9 mouse cellular contexts compared by ENCODE assay signal in the genomic region with DNA sequence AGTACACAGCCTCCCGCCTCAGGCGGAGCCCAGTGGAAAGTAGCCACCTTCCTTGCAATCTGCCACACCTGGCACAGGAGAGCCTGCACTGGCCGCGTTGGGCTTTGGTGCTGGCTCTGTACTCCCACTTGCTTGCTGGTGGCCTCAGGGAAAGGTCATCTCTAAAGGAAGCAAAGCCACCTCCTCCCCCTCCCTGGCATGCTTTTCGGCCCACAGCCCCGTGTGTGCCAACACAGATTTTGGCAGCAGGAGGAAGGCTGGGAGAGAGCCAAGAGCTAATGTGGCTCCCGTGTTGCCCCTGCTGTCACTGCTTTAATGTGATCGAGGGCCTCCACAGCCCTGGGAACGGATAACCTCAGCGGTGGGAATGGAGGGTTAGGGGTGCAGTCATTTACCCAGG.
DNase-seq lines count a peak whose midpoint lies in the region; ATAC-seq lines count a peak whose summit lies in the region.
"Had no signal": no experiment of that assay in that cellular context is flagged by ENCODE, and none has a peak within 500 bp of the region (broad histone marks: within the 10 kb centered on the region; RNA-seq: fewer than 3 reads in every experiment).

No protein-coding gene starts in this region.

- DNase-seq in neural tube, embryonic 11.5 days (ENCODE audit: low spot score), result no peak
- DNase-seq in neural tube, embryonic 10.5 days (ENCODE audit: extremely low spot score, low spot score), result no peak
- DNase-seq in cerebellum, postnatal 25 days, result peak; percentile 75 to 83
- peak; percentile 70 to 77 for DNase-seq in heart, adult 9 months (ENCODE audit: low spot score in 2 of 2)
- DNase-seq in kidney, postnatal 36 days, result peak; percentile 71 to 76
- no peak for DNase-seq in urinary bladder, postnatal 10 days (ENCODE audit: low spot score)

- no peaks in the 10 kb centered on the region for H3K9me3 ChIP-seq in neural tube, embryonic 11.5 days (ENCODE audit: control insufficient read depth, low read length)
- H3K9me3 ChIP-seq in neural tube, embryonic 12.5 days, result no peaks in the 10 kb centered on the region
- H3K9me3 ChIP-seq in intestine, embryonic 15.5 days, result no peaks in the 10 kb centered on the region
- H3K9me3 ChIP-seq: megakaryocyte, embryonic 14.5 days had no signal

- peaks cover 7% of the 10 kb centered on the region; the same call in 1 of the 2 replicates for H3K4me1 ChIP-seq in neural tube, embryonic 11.5 days (ENCODE audit: control insufficient read depth, insufficient read depth, low read length)
- H3K4me1 ChIP-seq in neural tube, embryonic 12.5 days, result peaks cover 36% of the 10 kb centered on the region
- H3K4me1 ChIP-seq in intestine, embryonic 15.5 days (replicated peaks), result peaks cover 3% of the 10 kb centered on the region; the same call in 1 of the 2 replicates

- H3K36me3 ChIP-seq in neural tube, embryonic 11.5 days (ENCODE audit: control insufficient read depth, insufficient read depth, low read length), result no peaks in the 10 kb centered on the region
- no peaks in the 10 kb centered on the region for H3K36me3 ChIP-seq in neural tube, embryonic 12.5 days
- H3K36me3 ChIP-seq in intestine, embryonic 15.5 days, result no peaks in the 10 kb centered on the region

- H3K9ac ChIP-seq in neural tube, embryonic 11.5 days (ENCODE audit: low read length), result no peak overlapping the region
- H3K9ac ChIP-seq in neural tube, embryonic 12.5 days, result no peak overlapping the region
- H3K9ac ChIP-seq in intestine, embryonic 15.5 days, result no peak overlapping the region

- ATAC-seq in neural tube, embryonic 11.5 days (ENCODE audit: insufficient read depth, low FRiP score, low TSS enrichment), result no peak
- peak; percentile 26; the same call in 1 of the 2 replicates for ATAC-seq in neural tube, embryonic 12.5 days (ENCODE audit: low FRiP score, low read depth)
- ATAC-seq in intestine, embryonic 15.5 days, result no peak

- peak overlapping the region; percentile 42; the same call in 1 of the 2 replicates for H3K27ac ChIP-seq in neural tube, embryonic 11.5 days (ENCODE audit: low read depth, low read length)
- H3K27ac ChIP-seq in neural tube, embryonic 12.5 days, result peak overlapping the region; percentile 74
- no peak overlapping the region for H3K27ac ChIP-seq in intestine, embryonic 15.5 days

- WGBS in neural tube, embryonic 11.5 days, result 56% methylated on average over 10 of the region's 10 CpGs
- WGBS in neural tube, embryonic 12.5 days, result 39% methylated on average over 10 of the region's 10 CpGs
- 69% methylated on average over 10 of the region's 10 CpGs for WGBS in intestine, embryonic 15.5 days

- no peak overlapping the region for H3K4me2 ChIP-seq in neural tube, embryonic 11.5 days (ENCODE audit: low read depth)
- H3K4me2 ChIP-seq in neural tube, embryonic 12.5 days (replicated peaks), result peak overlapping the region; percentile 60
- no peak overlapping the region for H3K4me2 ChIP-seq in intestine, embryonic 15.5 days (replicated peaks)

- no peak overlapping the region for H3K4me3 ChIP-seq in neural tube, embryonic 11.5 days (ENCODE audit: low read depth, low read length)
- no peak overlapping the region for H3K4me3 ChIP-seq in neural tube, embryonic 12.5 days
- H3K4me3 ChIP-seq in intestine, embryonic 15.5 days (replicated peaks), result no peak overlapping the region
- H3K4me3 ChIP-seq: megakaryocyte, embryonic 14.5 days had no signal

- H3K27me3 ChIP-seq in neural tube, embryonic 11.5 days (ENCODE audit: control insufficient read depth, insufficient read depth, low read length), result no peaks in the 10 kb centered on the region
- no peaks in the 10 kb centered on the region for H3K27me3 ChIP-seq in neural tube, embryonic 12.5 days (replicated peaks)
- no peaks in the 10 kb centered on the region for H3K27me3 ChIP-seq in intestine, embryonic 15.5 days (replicated peaks)

Comparison
In these comparisons a context has a peak if more than half of its experiments do, and no peak if none do; other contexts are left out.
1. DNase-seq: peak in cerebellum, postnatal 25 days (2 of 2), heart, adult 9 months (2 of 2) and kidney, postnatal 36 days (2 of 2); none in neural tube, embryonic 11.5 days (single experiment), neural tube, embryonic 10.5 days (single experiment) and urinary bladder, postnatal 10 days (single experiment).